Mouse (Mus musculus): ENCODE data around the gene Gm29609. TPM values are rescaled to one million over a fixed set of nuclear protein-coding genes. Genes with fewer than 3 reads are reported as not detected.

Gm29609 gene
- total and polyA plus RNA-seq, 2 experiments from 2014 or later = 1.1 to 6.6 TPM

DNA sequence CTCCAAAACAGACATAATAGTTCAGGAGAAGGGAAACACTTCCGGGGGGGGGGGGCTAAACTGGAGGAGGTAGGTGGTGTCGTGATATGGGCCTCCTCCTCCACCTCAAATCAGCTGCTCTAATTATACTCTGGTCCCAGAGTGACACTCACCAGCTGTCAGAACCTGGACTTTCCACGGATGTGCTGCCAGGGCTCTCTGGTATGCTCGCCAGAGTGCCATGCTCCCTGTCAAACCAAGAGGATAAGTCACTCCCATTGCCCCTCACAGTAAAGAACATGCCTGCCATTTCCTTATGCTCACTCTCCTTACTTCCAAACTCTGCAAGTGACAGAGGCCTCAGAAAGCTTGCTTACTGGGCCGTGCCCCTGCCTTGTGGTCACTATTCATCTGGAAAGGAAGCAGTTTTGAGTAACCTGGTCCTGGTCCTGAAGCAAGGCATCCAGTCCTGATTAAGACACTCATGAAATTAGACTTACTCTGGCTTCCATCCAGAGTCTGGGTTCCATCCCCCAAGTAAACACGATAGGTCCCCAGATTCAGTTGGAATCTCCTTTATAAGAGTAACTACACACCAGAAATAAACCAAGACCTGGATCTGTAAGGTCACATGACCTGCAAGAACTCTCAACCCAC is 26.1 kb downstream of the Gm29609 start:
- Histone ChIP-seq H3K9me3 (replicated peaks; ENCODE audit: control insufficient read depth, low read length) (no peaks in the 10 kb centered on the region), H3K9ac (replicated peaks; ENCODE audit: low read depth, low read length) (peak overlapping the region; percentile 68), H3K36me3 (replicated peaks; ENCODE audit: control insufficient read depth, insufficient read depth, low read length) (peaks cover 28% of the 10 kb centered on the region), H3K27me3 (ENCODE audit: control insufficient read depth, insufficient read depth, low read length) (no peaks in the 10 kb centered on the region), H3K4me2 (ENCODE audit: low read depth, low read length) (peak overlapping the region; percentile 77), H3K27ac (ENCODE audit: low read depth) (peak overlapping the region; percentile 68; the same call in 1 of the 2 replicates), H3K4me1 (ENCODE audit: control insufficient read depth, insufficient read depth) (peaks cover 6% of the 10 kb centered on the region), H3K4me3 (ENCODE audit: low read depth, low read length) (peak overlapping the region; percentile 73)
- peak; percentile 10 for DNase-seq (ENCODE audit: low spot score)
- 0 out of 2 replicates have a peak, but pooled peaks have one; percentile 3 for ATAC-seq (ENCODE audit: insufficient read depth, low read depth)
- TF ChIP-seq EP300 (IDR thresholded peaks at IDR 0.05; ENCODE audit: low read depth) (no peak), CTCF (IDR thresholded peaks at IDR 0.05; ENCODE audit: low read depth) (no peak)
- 26% methylated on average over 6 of the region's 6 CpGs for WGBS

DNA sequence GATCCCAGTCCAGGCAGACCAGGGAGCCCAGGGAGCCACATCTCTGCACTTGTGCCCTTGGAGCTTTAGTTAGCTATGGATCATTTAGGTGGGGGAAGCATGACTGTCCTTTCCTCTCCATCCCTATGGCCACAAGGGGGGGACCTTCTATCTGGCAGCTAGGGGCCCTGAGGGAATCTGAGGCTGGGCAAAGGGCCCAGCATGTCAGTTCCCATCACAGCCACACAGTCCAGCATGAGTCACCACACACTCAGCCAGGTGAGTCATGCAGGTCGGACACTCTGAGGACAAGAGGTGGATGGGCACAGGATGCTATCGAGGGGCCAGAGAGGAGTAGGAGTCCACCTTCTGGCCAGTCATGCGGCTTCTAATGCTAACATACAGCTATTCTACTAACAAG is 28.0 kb downstream of the Gm29609 start:
- H3K9me3 ChIP-seq (replicated peaks; ENCODE audit: control insufficient read depth, low read length) = no peaks in the 10 kb centered on the region
- peak; percentile 17 for DNase-seq (ENCODE audit: low spot score)
- no peak for ATAC-seq (ENCODE audit: insufficient read depth, low read depth)
- H3K27ac ChIP-seq (ENCODE audit: low read depth) = no peak overlapping the region
- no peaks in the 10 kb centered on the region for H3K27me3 ChIP-seq (ENCODE audit: control insufficient read depth, insufficient read depth, low read length)
- WGBS = 44% methylated on average over 3 of the region's 3 CpGs
- peaks cover 10% of the 10 kb centered on the region for H3K36me3 ChIP-seq (replicated peaks; ENCODE audit: control insufficient read depth, insufficient read depth, low read length)
- no peak overlapping the region for H3K9ac ChIP-seq (replicated peaks; ENCODE audit: low read depth, low read length)
- TF ChIP-seq EP300 (IDR thresholded peaks at IDR 0.05; ENCODE audit: low read depth) (no peak), CTCF (IDR thresholded peaks at IDR 0.05; ENCODE audit: low read depth) (peak; percentile 39)
- no peak overlapping the region for H3K4me3 ChIP-seq (ENCODE audit: low read depth, low read length)
- peaks cover 6% of the 10 kb centered on the region for H3K4me1 ChIP-seq (ENCODE audit: control insufficient read depth, insufficient read depth)
- H3K4me2 ChIP-seq (ENCODE audit: low read depth, low read length) = no peak overlapping the region

DNA sequence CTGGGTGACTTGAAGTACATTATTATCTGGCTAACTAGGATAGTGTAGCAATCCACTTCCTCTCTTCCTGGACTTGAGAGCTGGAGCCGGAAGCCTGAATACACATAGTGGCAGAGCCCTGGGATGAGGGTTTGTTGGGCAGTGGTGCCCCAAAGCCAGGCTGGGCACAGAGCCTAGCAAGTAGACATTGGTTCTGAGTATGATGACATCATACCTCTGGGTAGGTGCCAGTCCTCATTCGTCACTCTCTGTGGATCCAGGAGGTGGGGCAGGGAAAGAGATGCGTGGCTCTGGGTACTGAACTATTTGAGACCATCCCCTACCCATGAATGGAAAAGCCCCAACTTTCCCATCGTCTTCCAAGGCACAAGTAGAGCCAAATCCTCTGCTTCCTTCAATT is 29.9 kb downstream of the Gm29609 start:
- no peak for ATAC-seq (ENCODE audit: insufficient read depth, low read depth)
- H3K4me3 ChIP-seq (ENCODE audit: low read depth, low read length) = no peak overlapping the region
- H3K9me3 ChIP-seq (replicated peaks; ENCODE audit: control insufficient read depth, low read length) = no peaks in the 10 kb centered on the region
- TF ChIP-seq CTCF (IDR thresholded peaks at IDR 0.05; ENCODE audit: low read depth) = no peak
- no peak for TF ChIP-seq EP300 (IDR thresholded peaks at IDR 0.05; ENCODE audit: low read depth)
- no peaks in the 10 kb centered on the region for H3K27me3 ChIP-seq (ENCODE audit: control insufficient read depth, insufficient read depth, low read length)
- no peak for DNase-seq (ENCODE audit: low spot score)
- peaks cover 21% of the 10 kb centered on the region for H3K36me3 ChIP-seq (replicated peaks; ENCODE audit: control insufficient read depth, insufficient read depth, low read length)
- 56% methylated on average over 4 of the region's 4 CpGs for WGBS
- no peak overlapping the region for H3K9ac ChIP-seq (replicated peaks; ENCODE audit: low read depth, low read length)
- peaks cover 6% of the 10 kb centered on the region for H3K4me1 ChIP-seq (ENCODE audit: control insufficient read depth, insufficient read depth)
- H3K4me2 ChIP-seq (ENCODE audit: low read depth, low read length) = no peak overlapping the region
- no peak overlapping the region for H3K27ac ChIP-seq (ENCODE audit: low read depth)

DNA sequence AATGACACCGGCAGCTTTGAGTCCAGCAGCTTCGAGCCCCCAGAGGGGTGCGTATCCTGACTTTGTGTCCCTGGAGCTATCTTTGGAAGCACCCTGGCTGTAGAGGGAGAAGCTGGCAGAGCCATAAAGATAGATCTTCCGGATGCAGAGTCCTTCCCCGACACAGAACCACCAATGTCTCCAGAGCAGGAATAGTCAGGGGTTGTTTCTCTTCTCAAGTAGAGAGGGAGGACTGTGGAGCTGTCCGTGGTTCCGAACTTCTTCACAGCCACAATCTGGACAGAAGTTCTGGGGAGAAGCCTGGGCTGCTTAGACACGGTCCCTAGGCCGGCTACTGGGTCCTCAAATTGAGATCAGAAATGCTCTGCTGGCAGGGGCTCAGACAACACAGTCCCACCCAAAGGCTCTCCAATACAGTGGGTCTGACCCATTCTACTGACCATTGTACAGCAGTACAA is 40.7 kb downstream of the Gm29609 start:
- no peaks in the 10 kb centered on the region for H3K9me3 ChIP-seq (replicated peaks; ENCODE audit: control insufficient read depth, low read length)
- H3K4me2 ChIP-seq (ENCODE audit: low read depth, low read length) = peak overlapping the region; percentile 48
- DNase-seq (ENCODE audit: low spot score) (peak; percentile 22), ATAC-seq (ENCODE audit: insufficient read depth, low read depth) (peak; percentile 24; the same call in 1 of the 2 replicates)
- H3K27ac ChIP-seq (ENCODE audit: low read depth) = no peak overlapping the region
- peaks cover 6% of the 10 kb centered on the region; the same call in 1 of the 2 replicates for H3K4me1 ChIP-seq (ENCODE audit: control insufficient read depth, insufficient read depth)
- TF ChIP-seq EP300 (IDR thresholded peaks at IDR 0.05; ENCODE audit: low read depth) = no peak
- TF ChIP-seq CTCF (IDR thresholded peaks at IDR 0.05; ENCODE audit: low read depth) = no peak
- 9% methylated on average over 9 of the region's 9 CpGs for WGBS
- H3K9ac ChIP-seq (replicated peaks; ENCODE audit: low read depth, low read length) = no peak overlapping the region
- peak overlapping the region; percentile 32 for H3K4me3 ChIP-seq (ENCODE audit: low read depth, low read length)
- peaks cover 17% of the 10 kb centered on the region for H3K36me3 ChIP-seq (replicated peaks; ENCODE audit: control insufficient read depth, insufficient read depth, low read length)
- peaks cover 52% of the 10 kb centered on the region for H3K27me3 ChIP-seq (ENCODE audit: control insufficient read depth, insufficient read depth, low read length)

DNA sequence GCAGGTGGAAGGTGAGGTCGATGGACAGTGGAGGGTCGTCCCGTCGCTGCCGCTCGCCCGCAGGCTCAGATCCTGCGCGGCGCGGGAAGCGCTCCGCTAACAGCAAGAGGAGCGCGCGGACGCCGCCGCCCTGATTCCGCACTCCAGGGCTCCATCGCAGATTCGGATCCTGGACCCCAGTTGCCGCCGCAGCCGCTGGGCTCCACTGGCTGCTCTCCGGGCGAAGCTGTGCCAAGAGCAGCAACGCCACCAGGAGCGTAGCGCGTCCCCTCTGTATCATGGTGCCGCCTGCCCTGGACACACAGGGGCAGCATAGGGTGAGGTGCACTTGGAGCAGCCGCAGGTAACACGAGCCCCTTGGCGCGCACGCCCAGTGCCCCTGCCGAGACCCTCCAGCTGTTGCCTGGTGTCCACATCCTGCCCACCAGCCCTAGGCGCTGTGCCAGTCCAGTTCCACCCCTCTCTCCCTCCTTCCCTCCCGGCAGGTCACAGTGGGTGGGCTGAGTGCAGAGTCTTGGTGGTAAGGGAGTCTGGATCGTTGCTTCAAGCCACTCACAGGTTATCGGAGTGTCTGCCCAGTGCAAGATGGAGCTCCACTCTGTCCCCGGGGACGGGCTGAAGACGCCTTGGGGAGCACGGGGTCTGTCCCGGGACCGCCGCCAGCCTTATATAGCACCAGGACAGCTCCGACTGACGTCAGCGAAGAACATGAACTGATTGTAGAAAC is 41.3 kb downstream of the Gm29609 start, which contains the start of gene Ucn:
Gene Ucn, minus strand, starts transcription at position 589 of the 727 bp plus-strand sequence.
- peak; percentile 37; the same call in 1 of the 2 replicates for ATAC-seq (ENCODE audit: insufficient read depth, low read depth)
- Histone ChIP-seq H3K27me3 (ENCODE audit: control insufficient read depth, insufficient read depth, low read length) (peaks cover 52% of the 10 kb centered on the region), H3K9ac (replicated peaks; ENCODE audit: low read depth, low read length) (no peak within 1 kb of the TSS), H3K4me2 (ENCODE audit: low read depth, low read length) (peak within 1 kb of the TSS; percentile 48), H3K4me1 (ENCODE audit: control insufficient read depth, insufficient read depth) (peaks cover 6% of the 10 kb centered on the region; the same call in 1 of the 2 replicates), H3K4me3 (ENCODE audit: low read depth, low read length) (peak within 1 kb of the TSS; percentile 32), H3K36me3 (replicated peaks; ENCODE audit: control insufficient read depth, insufficient read depth, low read length) (peaks cover 13% of the 10 kb centered on the region), H3K9me3 (replicated peaks; ENCODE audit: control insufficient read depth, low read length) (no peaks in the 10 kb centered on the region), H3K27ac (ENCODE audit: low read depth) (no peak within 1 kb of the TSS)
- DNase-seq (ENCODE audit: low spot score) = no peak
- TF ChIP-seq CTCF (IDR thresholded peaks at IDR 0.05; ENCODE audit: low read depth) (no peak), EP300 (IDR thresholded peaks at IDR 0.05; ENCODE audit: low read depth) (no peak)
- under 1% methylated on average over 52 of the region's 52 CpGs for WGBS

All from heart, postnatal 0 days (tissue).